Mouse (Mus musculus) MEL (cell line): Measurements from ENCODE around the gene Exosc8. TPM values are rescaled to one million over a fixed set of nuclear protein-coding genes. Genes with fewer than 3 reads are reported as not detected.

Source experiments
- DNase-seq: peaks from one replicate; pipeline ENCODE4 v3.0.0; 2011; ENCODE audit warnings: low read depth, low spot score
- H3K27ac ChIP-seq: 2 replicates; pipeline ENCODE4 v1.5.1; 2012; ENCODE audit warnings: low read depth, mild to moderate bottlenecking, control low read depth, low read length, moderate library complexity; ENCODE audit not compliant: control insufficient read depth
- H3K27me3 ChIP-seq, 2 experiments: fragments of 150-350 bp in 1 of 2; sonication (generic) in 1 of 2; 2 replicates each; pipeline ENCODE4 v1.6.1; 2012; ENCODE audit warnings: low read length in 2 of 2, mild to moderate bottlenecking in 2 of 2, improper control_type of control experiment in 1 of 2, moderate library complexity in 1 of 2; ENCODE audit not compliant: insufficient read depth in 2 of 2, control insufficient read depth in 1 of 2
- H3K36me3 ChIP-seq, 2 experiments: 2 replicates each; pipeline ENCODE4 v1.6.1; 2012 to 2014; ENCODE audit warnings: low read length in 2 of 2, improper control_type of control experiment in 1 of 2, inconsistent platforms in 1 of 2, mild to moderate bottlenecking in 1 of 2; ENCODE audit not compliant: insufficient read depth in 2 of 2, control insufficient read depth in 1 of 2
- H3K4me1 ChIP-seq, 2 experiments: fragments of 150-350 bp in 1 of 2; sonication (generic) in 1 of 2; 2 replicates each; pipeline ENCODE4 v1.6.1; 2012; ENCODE audit warnings: low read length in 2 of 2, improper control_type of control experiment in 1 of 2, mild to moderate bottlenecking in 1 of 2; ENCODE audit not compliant: insufficient read depth in 2 of 2, control insufficient read depth in 1 of 2
- H3K4me3 ChIP-seq, 2 experiments: fragments of 150-350 bp in 1 of 2; sonication (generic) in 1 of 2; 2 replicates each; pipeline ENCODE4 v1.5.1; 2012; ENCODE audit warnings: low read depth in 2 of 2, low read length in 2 of 2, mild to moderate bottlenecking in 2 of 2, moderate library complexity in 2 of 2, control low read depth in 1 of 2, improper control_type of control experiment in 1 of 2; ENCODE audit not compliant: control insufficient read depth in 1 of 2, insufficient read depth in 1 of 2
- H3K79me2 ChIP-seq: 2 replicates; pipeline ENCODE4 v1.6.1; 2012; ENCODE audit warnings: mild to moderate bottlenecking, low read length, moderate library complexity; ENCODE audit not compliant: control insufficient read depth, poor library complexity, insufficient read depth
- H3K9ac ChIP-seq: 2 replicates; pipeline ENCODE4 v1.6.1; 2012; ENCODE audit warnings: low read depth, mild to moderate bottlenecking, control low read depth, low read length, moderate library complexity; ENCODE audit not compliant: control insufficient read depth, poor library complexity, severe bottlenecking
- H3K9me3 ChIP-seq: fragments of 150-350 bp; sonication (generic); replicated peaks from 2 replicates; pipeline ENCODE4 v1.6.1; 2012; ENCODE audit warnings: mild to moderate bottlenecking, low read length, improper control_type of control experiment, moderate library complexity; ENCODE audit not compliant: insufficient read depth
- BHLHE40 ChIP-seq: IDR thresholded peaks from 2 replicates; pipeline ENCODE4 v1.6.1; 2012; ENCODE audit warnings: low read depth, mild to moderate bottlenecking, inconsistent platforms, low read length, improper control_type of control experiment, borderline replicate concordance
- CHD2 ChIP-seq: IDR thresholded peaks from 2 replicates; pipeline ENCODE4 v1.6.1; 2011; ENCODE audit warnings: low read length, improper control_type of control experiment
- CTCF ChIP-seq, 3 experiments: IDR thresholded peaks in 2 of 3; conservative IDR thresholded peaks in 1 of 3; 2 replicates each; pipeline ENCODE4 v1.5.1; 2011 to 2012; ENCODE audit warnings: low read length in 3 of 3, low read depth in 2 of 3, mild to moderate bottlenecking in 2 of 3, improper control_type of control experiment in 1 of 3, inconsistent platforms in 1 of 3, mixed read lengths in 1 of 3, moderate library complexity in 1 of 3; ENCODE audit not compliant: control insufficient read depth in 1 of 3, insufficient read depth in 1 of 3, poor library complexity in 1 of 3, severe bottlenecking in 1 of 3
- E2F4 ChIP-seq: IDR thresholded peaks from 2 replicates; pipeline ENCODE4 v1.6.1; 2011; ENCODE audit warnings: low read depth, low read length, improper control_type of control experiment, borderline replicate concordance
- ELF1 ChIP-seq: IDR thresholded peaks from 2 replicates; pipeline ENCODE4 v1.6.1; 2014; ENCODE audit warnings: low read depth, mild to moderate bottlenecking, inconsistent platforms, low read length, improper control_type of control experiment, moderate library complexity
- EP300 ChIP-seq, 2 experiments: IDR thresholded peaks; 2 replicates each; pipeline ENCODE4 v1.6.1; 2011; ENCODE audit warnings: improper control_type of control experiment in 2 of 2, low read length in 2 of 2, low read depth in 1 of 2, mild to moderate bottlenecking in 1 of 2
- GABPA ChIP-seq: IDR thresholded peaks from 2 replicates; pipeline ENCODE4 v1.6.1; 2012; ENCODE audit warnings: low read depth, mild to moderate bottlenecking, inconsistent platforms, low read length, improper control_type of control experiment, moderate library complexity
- GATA1 ChIP-seq: IDR thresholded peaks from 2 replicates; pipeline ENCODE4 v1.6.1; 2011; ENCODE audit warnings: low read depth, low read length, improper control_type of control experiment
- HCFC1 ChIP-seq: IDR thresholded peaks from 2 replicates; pipeline ENCODE4 v1.6.1; 2012; ENCODE audit warnings: low read depth, mild to moderate bottlenecking, inconsistent platforms, low read length, improper control_type of control experiment, moderate library complexity
- JUND ChIP-seq: IDR thresholded peaks from 2 replicates; pipeline ENCODE4 v1.6.1; 2011; ENCODE audit warnings: low read depth, mild to moderate bottlenecking, improper control_type of control experiment, low read length
- KAT2A ChIP-seq: conservative IDR thresholded peaks from 2 replicates; pipeline ENCODE4 v1.6.1; 2012; ENCODE audit warnings: low read depth, low read length, improper control_type of control experiment, inconsistent platforms
- MAFK ChIP-seq: IDR thresholded peaks from 2 replicates; pipeline ENCODE4 v1.6.1; 2011; ENCODE audit warnings: low read depth, mild to moderate bottlenecking, low read length, improper control_type of control experiment, borderline replicate concordance
- MAZ ChIP-seq: IDR thresholded peaks from 2 replicates; pipeline ENCODE4 v1.6.1; 2012; ENCODE audit warnings: low read depth, mild to moderate bottlenecking, inconsistent platforms, low read length, improper control_type of control experiment
- MYC ChIP-seq: IDR thresholded peaks from 2 replicates; pipeline ENCODE4 v1.6.1; 2011; ENCODE audit warnings: low read depth, mild to moderate bottlenecking, low read length, improper control_type of control experiment, moderate library complexity
- NELFE ChIP-seq: IDR thresholded peaks from 2 replicates; pipeline ENCODE4 v1.6.1; 2011; ENCODE audit warnings: low read depth, low read length, improper control_type of control experiment
- NRF1 ChIP-seq: IDR thresholded peaks from 2 replicates; pipeline ENCODE4 v1.6.1; 2014; ENCODE audit warnings: low read depth, mild to moderate bottlenecking, inconsistent platforms, low read length, improper control_type of control experiment, moderate library complexity; ENCODE audit not compliant: poor library complexity, insufficient read depth, severe bottlenecking
- POLR2A ChIP-seq, 2 experiments: IDR thresholded peaks; 2 replicates each; pipeline ENCODE4 v1.6.1; 2011 to 2012; ENCODE audit warnings: low read length in 2 of 2, mild to moderate bottlenecking in 2 of 2, control low read depth in 1 of 2, improper control_type of control experiment in 1 of 2, low read depth in 1 of 2, moderate library complexity in 1 of 2; ENCODE audit not compliant: control insufficient read depth in 1 of 2, insufficient read depth in 1 of 2, poor library complexity in 1 of 2
- POLR2AphosphoS2 ChIP-seq: IDR thresholded peaks from 2 replicates; pipeline ENCODE4 v1.6.1; 2011; ENCODE audit warnings: low read length, improper control_type of control experiment
- POLR2AphosphoS5 ChIP-seq: IDR thresholded peaks from 2 replicates; pipeline ENCODE4 v1.6.1; 2012; ENCODE audit warnings: low read depth, borderline replicate concordance, mild to moderate bottlenecking, inconsistent platforms, low read length, moderate library complexity, mixed read lengths
- RAD21 ChIP-seq: IDR thresholded peaks from 2 replicates; pipeline ENCODE4 v1.6.1; 2011; ENCODE audit warnings: mild to moderate bottlenecking, low read depth, low read length, improper control_type of control experiment
- SIN3A ChIP-seq: IDR thresholded peaks from 2 replicates; pipeline ENCODE4 v1.6.1; 2012; ENCODE audit warnings: low read length, improper control_type of control experiment, inconsistent platforms
- TAL1 ChIP-seq: IDR thresholded peaks from 2 replicates; pipeline ENCODE4 v1.6.1; 2012; ENCODE audit warnings: mild to moderate bottlenecking, inconsistent platforms, low read length, moderate library complexity, mixed read lengths
- TBP ChIP-seq: IDR thresholded peaks from 2 replicates; pipeline ENCODE4 v1.8.0; 2011; ENCODE audit warnings: low read depth, low read length, improper control_type of control experiment
- TCF12 ChIP-seq: IDR thresholded peaks from 2 replicates; pipeline ENCODE4 v1.6.1; 2014; ENCODE audit warnings: low read depth, mild to moderate bottlenecking, inconsistent platforms, low read length, improper control_type of control experiment, moderate library complexity
- USF1 ChIP-seq: IDR thresholded peaks from 2 replicates; pipeline ENCODE4 v1.6.1; 2014; ENCODE audit warnings: low read depth, mild to moderate bottlenecking, inconsistent platforms, low read length, improper control_type of control experiment, moderate library complexity
- ZC3H11A ChIP-seq: IDR thresholded peaks from 2 replicates; pipeline ENCODE4 v1.6.1; 2012; ENCODE audit warnings: low read depth, mild to moderate bottlenecking, inconsistent platforms, low read length, improper control_type of control experiment
- ZKSCAN1 ChIP-seq: IDR thresholded peaks from 2 replicates; pipeline ENCODE4 v1.6.1; 2012; ENCODE audit warnings: low read depth, mild to moderate bottlenecking, inconsistent platforms, low read length, improper control_type of control experiment, moderate library complexity
- ZMIZ1 ChIP-seq: IDR thresholded peaks from 2 replicates; pipeline ENCODE4 v1.6.1; 2012; ENCODE audit warnings: low read depth, mild to moderate bottlenecking, inconsistent platforms, low read length, improper control_type of control experiment, moderate library complexity
- polyA plus RNA-seq, 2 experiments: library from polyadenylated mRNA; stranded (reverse) in 1 of 2; unstranded in 1 of 2; fragments of >175 nt in 1 of 2; fragments of >200 nt in 1 of 2; gene quantifications; 2 replicates each; pipeline versions ENCODE4 v1.2.1 to v1.2.4; 2012; ENCODE audit warnings: low replicate concordance in 2 of 2, low read depth in 1 of 2; ENCODE audit not compliant: insufficient read length in 2 of 2, insufficient read depth in 1 of 2, missing spikeins in 1 of 2
- total RNA-seq: library from RNA; depleted of rRNA; stranded (reverse); fragments of 300-350 nt; gene quantifications from 2 replicates; pipeline ENCODE4 v1.2.3, GENCODE M21; 2012

The Exosc8 gene
- total and polyA plus RNA-seq, 3 experiments: 231 to 361 TPM; not detected in 1

DNA sequence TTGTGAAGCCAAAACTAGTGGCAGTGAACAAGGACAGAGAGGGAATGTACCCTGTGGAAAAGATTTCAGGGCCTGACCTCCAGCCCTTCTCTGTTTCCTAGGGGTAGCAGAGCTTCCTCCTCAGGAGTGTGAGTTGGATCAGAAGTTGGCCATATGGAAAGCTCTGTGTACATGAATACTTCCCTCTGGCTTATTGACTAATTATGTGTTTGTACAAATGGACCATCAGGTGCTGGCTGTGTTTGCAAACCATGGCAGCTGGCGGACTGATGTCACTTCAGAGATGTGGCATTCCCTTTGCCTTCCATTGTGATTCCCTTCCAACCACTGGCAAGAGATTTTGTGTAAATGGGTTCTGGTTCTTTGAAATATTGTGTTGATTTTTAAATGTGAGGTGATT lies 26.1 kb upstream of the Exosc8 start:
- Histone ChIP-seq H3K9me3 (no peaks in the 10 kb centered on the region), H3K4me1 (no peaks in the 10 kb centered on the region), H3K79me2 (no peaks in the 10 kb centered on the region), H3K9ac (no peak overlapping the region), H3K36me3 (no peaks in the 10 kb centered on the region), H3K27ac (no peak overlapping the region), H3K27me3 (no peaks in the 10 kb centered on the region), H3K4me3 (no peak overlapping the region)
- TF ChIP-seq NRF1 (no peak), POLR2A (IDR thresholded peaks at IDR 0.05; ENCODE audit: control insufficient read depth in 1 of 2, insufficient read depth in 1 of 2, low read depth in 1 of 2, low read length in 2 of 2, poor library complexity in 1 of 2) (no peak), GATA1 (no peak), E2F4 (no peak), KAT2A (no peak), MAFK (no peak), TCF12 (no peak), BHLHE40 (no peak), MYC (no peak), JUND (no peak), GABPA (no peak), EP300 (IDR thresholded peaks at IDR 0.05; ENCODE audit: low read depth in 1 of 2, low read length in 2 of 2) (no peak), HCFC1 (no peak), ZMIZ1 (no peak), TAL1 (no peak), CTCF (IDR thresholded peaks at IDR 0.05 in 2 of 3, conservative IDR thresholded peaks at IDR 0.05 in 1 of 3; ENCODE audit: control insufficient read depth in 1 of 3, insufficient read depth in 1 of 3, low read depth in 2 of 3, low read length in 3 of 3, poor library complexity in 1 of 3, severe bottlenecking in 1 of 3) (no peak)
- no peak for DNase-seq

DNA sequence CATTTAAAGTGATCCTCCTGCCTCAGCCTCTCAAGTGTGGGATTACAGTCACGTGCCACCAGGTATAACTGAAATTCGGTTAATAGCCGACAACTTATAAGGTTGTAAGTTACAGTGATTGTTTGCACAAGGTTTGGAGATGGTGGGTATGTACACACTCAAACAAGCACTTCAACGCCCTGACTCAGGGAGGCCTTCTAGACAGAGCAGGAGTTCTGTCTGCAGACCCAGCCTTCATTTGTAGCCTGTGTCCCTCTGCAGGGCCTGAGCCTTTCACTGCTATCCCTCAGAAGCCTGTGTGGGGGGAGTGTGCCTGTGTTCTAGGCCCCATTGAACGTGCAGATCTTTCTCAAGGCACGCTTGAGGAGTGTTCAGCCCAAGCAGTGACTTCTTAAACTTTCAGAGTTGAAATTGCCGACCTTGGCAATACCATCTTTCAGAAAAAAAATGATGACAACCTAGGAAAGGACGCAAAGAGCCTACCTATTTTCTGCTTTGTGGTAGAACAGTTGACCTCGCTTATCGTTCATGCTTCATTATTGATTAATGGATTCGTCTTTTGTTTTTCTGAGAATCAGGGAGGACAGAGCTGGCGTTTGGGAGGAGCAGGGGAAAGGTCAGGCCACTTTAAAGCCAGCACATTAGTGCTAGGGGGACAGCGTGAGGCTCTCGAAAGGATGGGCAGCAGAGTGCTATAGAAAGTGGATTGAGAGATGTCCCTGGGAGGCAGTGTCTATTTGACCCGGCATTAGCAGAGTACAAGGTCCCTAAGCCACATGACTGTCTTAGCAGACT lies 25.3 kb upstream of the Exosc8 start:
- H3K36me3 ChIP-seq: no peaks in the 10 kb centered on the region
- H3K9me3 ChIP-seq: no peaks in the 10 kb centered on the region
- no peak overlapping the region for H3K27ac ChIP-seq
- no peaks in the 10 kb centered on the region for H3K27me3 ChIP-seq
- no peak overlapping the region for H3K9ac ChIP-seq
- no peak overlapping the region for H3K4me3 ChIP-seq
- H3K4me1 ChIP-seq: no peaks in the 10 kb centered on the region
- H3K79me2 ChIP-seq: no peaks in the 10 kb centered on the region
- DNase-seq: no peak
- no peak for TF ChIP-seq CTCF (IDR thresholded peaks at IDR 0.05 in 2 of 3, conservative IDR thresholded peaks at IDR 0.05 in 1 of 3; ENCODE audit: control insufficient read depth in 1 of 3, insufficient read depth in 1 of 3, low read depth in 2 of 3, low read length in 3 of 3, poor library complexity in 1 of 3, severe bottlenecking in 1 of 3)
- TF ChIP-seq CHD2: no peak
- no peak for TF ChIP-seq TBP
- TF ChIP-seq NELFE: no peak
- TF ChIP-seq ZMIZ1: no peak
- TF ChIP-seq MAZ: no peak
- TF ChIP-seq ZKSCAN1: no peak
- TF ChIP-seq USF1: no peak
- TF ChIP-seq SIN3A: no peak
- TF ChIP-seq HCFC1: no peak
- no peak for TF ChIP-seq ZC3H11A
- TF ChIP-seq KAT2A: no peak
- TF ChIP-seq RAD21: no peak
- TF ChIP-seq BHLHE40: no peak
- no peak for TF ChIP-seq POLR2AphosphoS5
- no peak for TF ChIP-seq MAFK
- TF ChIP-seq ELF1: no peak
- TF ChIP-seq POLR2AphosphoS2: no peak
- TF ChIP-seq MYC: no peak
